Mouse (Mus musculus) inflammation-experienced regulatory T-cells, adult 6 months (primary cell): ENCODE measurements around the gene Camk2n1. TPM values are rescaled to one million over a fixed set of nuclear protein-coding genes. Genes with fewer than 3 reads are reported as not detected.

Experiments
- ATAC-seq: one replicate; pipeline ENCODE4 v1.8.0; 2017
- polyA plus RNA-seq, 3 experiments: library from polyadenylated mRNA; unstranded; fragments of 100-300 nt; shearing (Covaris generic); gene quantifications; one replicate each; pipeline ENCODE4 v1.2.1; 2017

The Camk2n1 gene
- polyA plus RNA-seq, 3 experiments from 2014 or later: 1.0 to 2.1 (median 1.2) TPM

DNA sequence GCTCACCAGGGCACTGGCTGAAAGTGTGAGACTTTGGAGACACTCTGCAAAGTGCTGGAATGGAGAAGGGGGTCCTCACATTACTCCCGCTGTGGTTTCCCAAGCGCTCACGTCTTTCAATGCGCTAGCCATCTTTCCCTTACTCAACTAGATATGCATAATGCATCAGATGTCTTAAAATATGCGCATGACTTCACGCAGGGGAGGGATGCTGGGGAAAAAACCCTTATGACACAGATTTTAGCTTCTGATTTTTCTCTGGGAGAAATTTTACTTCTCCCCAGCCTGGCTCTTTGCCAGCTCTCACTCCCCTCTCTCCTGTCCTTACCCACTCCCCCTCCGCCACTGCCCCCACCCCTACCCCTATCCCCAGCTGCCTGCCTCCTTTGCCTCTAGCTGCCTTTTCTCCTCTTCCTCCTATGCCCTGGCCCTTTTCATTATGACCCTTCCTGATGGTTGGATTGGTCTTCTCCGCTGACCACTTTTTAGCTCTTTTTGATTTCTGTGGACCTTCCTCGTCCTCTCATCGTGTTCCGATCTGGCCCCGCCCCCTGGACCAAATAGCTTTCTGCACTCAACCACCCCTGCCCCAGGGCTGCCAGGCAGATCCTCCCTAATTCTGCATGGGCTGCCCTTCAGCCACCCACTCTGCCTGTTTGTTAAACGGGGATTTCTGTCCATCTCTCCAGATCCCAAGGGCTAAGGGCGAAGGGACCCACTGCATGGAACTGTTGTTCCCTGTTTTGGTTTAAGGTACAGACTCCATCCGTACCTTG lies 6.1 kb upstream of the Camk2n1 start:
- ATAC-seq: no peak

DNA sequence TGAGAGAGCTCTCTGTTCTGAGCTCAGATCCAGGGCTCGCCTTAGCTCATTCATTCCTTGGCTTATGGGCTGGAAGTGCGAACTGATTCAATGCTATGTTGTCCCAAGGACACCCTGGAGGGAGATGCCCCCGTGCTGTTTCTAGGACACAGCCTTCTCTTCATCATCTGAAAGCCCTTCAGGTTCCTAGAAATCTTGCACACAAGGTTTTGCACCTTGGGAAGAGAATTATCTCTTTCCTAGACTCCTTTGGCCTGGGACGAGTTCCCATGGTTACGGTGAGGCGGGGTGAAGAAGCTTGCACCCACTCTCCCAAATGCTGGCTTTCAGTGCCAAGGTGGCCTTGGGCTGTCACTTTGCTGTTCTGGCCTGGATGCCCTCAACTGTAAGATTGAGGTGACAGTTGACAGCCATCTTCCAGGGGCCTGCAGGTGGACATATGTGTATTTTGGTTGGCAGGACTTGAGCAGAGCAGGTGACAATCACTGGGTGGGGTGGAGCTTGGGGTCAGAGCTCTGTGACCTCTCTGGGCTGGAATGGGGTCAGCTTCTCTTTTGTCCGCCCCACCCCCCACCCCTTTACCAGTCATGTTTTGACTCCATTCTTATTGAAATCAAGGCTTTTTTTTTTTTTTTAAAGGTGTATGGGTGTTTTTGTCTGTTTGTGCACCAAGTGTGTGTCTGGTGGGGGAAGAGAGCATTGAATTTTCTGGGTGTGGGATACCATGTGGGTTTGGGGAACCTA lies 5.1 kb upstream of the Camk2n1 start:
- ATAC-seq: no peak

DNA sequence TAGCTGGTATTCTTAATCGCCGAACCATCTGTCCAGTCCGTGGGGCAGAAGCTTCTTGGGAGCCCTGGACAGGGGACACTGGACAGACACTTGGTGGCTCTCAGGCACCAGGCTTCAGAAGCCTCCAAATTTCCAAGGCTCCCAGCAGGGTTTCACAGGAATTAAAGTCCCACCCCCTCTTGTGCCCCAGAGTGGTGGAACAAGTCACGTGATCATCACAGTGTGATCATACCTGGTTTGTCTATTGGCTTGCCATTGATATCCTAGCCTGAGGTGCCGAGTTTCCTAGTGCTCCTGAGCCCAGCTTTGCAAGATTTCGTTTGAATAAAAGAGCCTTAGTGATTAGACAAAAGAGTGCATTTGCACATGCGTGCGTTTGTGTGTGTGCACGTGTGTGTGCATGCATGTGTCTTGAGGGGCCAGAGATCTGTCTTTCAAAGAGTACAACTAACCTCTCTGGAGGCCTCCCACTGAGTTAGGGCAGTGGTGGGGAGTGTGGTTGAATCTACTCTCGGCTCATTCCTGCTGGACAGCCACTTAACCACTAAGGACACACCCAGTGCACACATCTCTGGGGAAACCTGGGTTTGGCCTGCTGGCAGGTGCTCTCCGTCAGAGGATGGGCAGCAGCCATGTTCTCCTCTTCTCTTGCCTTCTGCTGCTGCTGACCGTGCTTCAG lies 4.3 kb upstream of the Camk2n1 start:
- ATAC-seq: no peak

GRCm38 (mm10) chr4:138452306-138453096 lies 1.6 kb upstream of the Camk2n1 start:
- ATAC-seq: no peak

- no peak for ATAC-seq
These were observed 889 bp upstream of the Camk2n1 start for GRCm38 (mm10) chr4:138453097-138453752.

- ATAC-seq: peak; percentile 14
These were observed 542 bp downstream of the Camk2n1 start for GRCm38 (mm10) chr4:138454571-138455140.

- peak; percentile 9 for ATAC-seq
These were observed 1.2 kb downstream of the Camk2n1 start for GRCm38 (mm10) chr4:138455141-138455955.

DNA sequence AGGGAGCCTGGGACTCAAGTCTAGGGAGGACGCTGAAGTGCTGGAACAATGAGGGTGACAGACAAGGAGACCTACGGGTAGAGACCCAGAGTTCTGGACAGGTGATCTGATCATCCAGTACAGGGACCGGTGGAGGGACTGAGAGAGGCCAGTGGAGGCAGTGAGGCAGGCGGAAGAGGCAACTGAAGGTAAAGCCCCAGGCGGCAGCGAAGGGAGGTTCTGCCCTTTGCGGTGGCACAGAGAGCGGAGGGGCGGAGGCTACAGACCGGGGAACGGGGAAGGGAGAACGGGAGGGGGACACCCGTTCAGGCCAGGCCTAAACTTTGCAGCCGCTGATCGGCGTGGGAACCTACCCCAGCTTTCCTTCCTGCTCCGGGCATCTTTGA lies 1.8 kb downstream of the Camk2n1 start:
- ATAC-seq: peak; percentile 58

DNA sequence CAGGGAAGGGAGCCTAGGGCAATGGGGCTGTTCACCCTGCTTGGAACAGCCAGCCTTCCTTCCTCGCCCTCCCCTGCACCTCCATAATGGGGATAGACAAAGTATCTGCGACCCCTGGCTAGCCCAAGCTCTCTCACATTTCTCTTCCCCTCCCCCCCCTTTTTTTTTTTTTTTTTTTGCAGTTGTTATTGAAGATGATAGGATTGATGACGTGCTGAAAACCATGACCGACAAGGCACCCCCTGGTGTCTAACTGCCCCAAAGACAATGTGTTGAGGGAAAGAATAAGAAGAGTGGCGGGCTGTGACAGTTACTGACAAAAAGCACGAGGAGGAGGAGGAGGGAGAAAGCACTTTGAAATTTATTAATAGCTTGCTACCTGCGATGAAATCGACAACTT lies 2.4 kb downstream of the Camk2n1 start:
- peak; percentile 27 for ATAC-seq

DNA sequence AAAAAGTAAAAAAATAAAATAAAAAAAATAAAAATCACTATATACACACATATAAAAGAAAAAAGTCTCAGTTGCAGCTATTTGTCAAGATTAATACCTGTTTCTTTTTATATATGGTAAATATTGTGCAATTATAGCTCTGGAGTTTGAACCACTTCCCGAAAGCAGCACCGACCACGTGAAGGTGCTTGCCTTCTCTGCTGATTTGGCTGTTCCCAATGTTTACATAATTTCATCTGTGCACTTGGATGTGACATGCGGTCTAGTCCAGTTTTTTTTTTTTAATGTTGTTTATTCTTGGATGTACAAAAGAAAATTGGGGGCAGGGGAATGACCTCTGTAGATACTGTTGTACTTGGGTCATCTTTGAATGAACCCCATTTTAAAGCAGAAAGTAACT lies 3.0 kb downstream of the Camk2n1 start:
- no peak for ATAC-seq

GRCm38 (mm10) chr4:138458171-138458570 lies 4.1 kb downstream of the Camk2n1 start:
- ATAC-seq: no peak

DNA sequence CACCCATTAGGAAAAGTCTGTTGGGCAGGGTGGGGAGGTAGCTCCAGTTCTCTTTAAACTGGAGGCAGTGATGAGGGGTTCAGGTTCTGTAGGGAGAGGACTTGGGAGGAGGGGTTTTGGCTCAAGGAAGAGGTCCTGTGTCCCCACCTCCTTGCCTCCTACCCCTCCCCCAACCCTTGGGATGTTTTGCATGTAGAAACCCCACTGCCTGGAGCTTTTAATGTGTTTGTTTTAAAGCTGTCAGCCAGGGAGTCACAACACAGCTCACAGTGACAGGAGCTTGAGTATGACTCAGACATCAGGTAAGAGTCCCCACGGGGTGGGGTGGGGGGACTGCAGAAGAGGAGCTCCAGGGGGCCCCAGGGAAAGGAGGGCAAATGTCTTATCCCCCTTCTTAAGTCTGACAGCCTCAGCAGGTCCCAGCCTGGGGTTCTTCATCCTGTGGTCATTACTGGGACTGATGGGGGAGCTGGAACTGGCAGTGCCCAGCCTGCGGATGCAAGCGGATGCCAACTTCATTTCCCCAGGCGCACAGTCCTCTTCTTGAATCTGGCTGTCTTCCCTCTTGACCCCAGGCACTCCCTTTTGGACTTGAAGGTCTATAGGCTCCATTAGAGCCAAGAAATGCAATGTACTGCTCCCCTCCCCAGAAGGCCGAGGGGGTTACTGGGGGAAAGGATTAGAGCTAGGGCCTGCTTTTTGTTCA lies 4.8 kb downstream of the Camk2n1 start:
- no peak for ATAC-seq

DNA sequence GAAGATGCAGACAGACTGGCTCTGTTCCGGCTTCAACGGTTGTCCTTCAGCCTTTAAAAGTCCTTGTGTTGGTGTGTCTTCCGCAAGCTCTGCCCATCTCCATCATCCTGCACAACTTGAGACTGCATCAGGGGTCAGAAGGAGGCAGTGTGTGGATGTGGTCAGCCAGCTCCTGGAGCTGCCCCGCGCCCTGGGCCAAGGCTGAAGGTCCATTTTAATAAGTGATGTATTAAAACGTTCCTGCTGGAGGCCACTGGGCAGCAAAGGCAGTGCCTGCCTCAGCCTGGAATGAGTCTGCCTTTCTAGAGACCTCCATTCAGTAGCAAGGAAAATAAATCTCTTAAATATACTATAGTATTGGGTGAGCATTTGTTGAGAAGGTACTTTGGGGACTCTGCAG lies 5.7 kb downstream of the Camk2n1 start:
- ATAC-seq: no peak

DNA sequence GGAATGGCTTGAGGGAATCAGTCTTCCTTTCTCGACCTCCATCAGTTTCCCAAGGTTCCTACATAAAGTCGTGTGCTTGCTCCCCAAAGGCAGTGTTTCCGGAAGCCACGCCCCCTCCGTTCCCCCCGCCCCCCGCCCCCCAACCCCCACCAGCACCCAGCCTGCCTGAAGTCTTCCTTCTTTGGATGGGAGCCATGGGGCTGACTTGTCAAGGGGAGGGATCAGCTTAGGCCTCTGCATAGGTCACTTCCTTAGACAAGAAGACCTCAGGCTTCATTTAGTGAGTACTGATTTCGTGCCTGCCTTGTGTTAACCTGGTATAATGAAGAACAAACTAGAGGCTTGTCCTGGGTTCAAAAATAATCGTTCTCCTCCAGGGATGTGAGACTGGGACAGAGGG lies 6.8 kb downstream of the Camk2n1 start:
- ATAC-seq: no peak

DNA sequence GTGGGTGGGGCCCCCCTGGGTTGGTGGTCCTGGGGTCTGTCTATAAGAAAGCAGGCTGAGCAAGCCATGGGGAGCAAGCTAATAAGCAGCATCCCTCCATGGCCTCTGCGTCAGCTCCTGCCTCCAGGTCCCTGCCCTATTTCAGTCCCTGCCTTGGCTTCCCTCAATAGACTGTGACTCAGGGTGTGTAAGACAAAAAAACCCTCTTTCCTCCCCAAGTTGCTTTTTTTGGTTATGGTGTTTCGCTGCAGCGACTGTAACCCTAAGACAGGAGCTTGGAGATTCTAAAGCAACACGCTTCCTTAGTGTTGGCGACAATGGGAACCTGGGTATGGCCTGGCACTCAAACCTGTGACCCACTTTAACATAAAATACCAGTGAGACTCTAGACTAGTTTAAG lies 7.4 kb downstream of the Camk2n1 start:
- ATAC-seq: no peak

DNA sequence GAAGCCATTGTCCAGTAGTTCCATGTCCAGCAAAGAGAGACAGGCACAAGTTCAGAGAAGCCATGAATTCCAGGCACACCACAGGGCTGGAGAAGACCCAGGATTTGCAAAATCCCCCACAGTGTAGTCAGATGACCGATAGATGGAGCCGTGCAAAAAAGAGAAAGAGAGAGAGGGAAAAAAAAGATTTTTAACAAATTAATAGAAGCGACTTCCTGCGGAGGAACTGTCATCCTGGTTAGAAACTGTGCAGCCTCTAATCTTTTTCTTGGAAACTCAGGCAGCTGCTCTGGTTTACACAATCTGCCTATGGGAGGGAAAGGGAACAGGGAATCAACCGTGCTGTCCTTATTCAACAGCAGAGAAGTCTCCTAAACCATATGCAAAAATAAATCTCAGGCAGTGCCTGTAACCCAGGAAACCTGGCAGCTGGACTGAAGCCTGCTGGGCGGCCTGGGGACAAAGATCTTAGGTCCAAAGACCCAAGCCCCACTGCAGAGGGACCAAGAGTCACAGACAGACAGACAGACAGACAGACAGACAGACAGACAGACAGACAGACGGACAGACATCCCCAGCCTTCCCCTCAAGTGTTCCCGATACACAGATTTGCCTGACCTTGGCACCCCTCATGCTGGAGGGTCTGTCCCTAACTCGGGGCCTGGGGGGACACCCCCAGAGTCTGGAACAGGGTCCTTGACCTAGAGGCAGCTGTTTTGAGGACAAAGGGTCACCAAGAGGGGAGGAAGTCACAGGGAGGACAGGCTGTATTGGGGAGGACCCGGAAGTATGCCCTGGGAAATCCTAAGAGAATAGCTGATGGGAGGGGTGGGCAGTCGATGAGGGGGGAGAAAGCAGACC lies 9.1 kb downstream of the Camk2n1 start:
- no peak for ATAC-seq

DNA sequence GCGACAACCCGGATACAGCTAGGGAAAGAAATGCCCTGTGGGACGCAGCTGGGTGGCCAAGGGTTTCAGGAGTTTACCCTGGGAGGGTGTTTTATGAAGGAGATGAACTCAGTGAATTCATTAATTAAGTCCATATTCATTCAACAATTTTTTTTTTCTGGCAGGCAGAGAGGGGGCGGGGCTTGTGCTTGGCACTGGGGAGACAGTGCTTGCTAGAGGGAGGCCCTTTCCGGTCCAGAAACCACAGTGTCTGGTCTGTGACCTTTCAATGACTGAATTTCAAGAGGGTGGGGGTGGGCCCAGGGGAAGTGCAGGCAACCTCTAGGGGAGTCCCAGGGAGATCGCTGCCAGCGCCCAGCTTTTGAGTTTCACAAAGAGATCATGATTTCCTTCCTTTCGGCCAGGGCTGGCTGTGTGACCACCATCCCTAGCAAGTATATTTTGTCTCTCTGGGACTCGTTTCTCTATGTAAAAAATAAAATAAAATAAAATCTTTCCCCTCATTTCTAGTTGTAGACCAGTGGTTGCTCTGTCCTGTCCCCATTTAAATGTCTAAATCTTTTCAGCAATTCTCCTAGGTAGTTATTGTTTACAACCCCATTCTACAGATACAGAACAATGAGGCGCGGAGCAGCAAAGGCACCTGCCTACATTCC lies 9.8 kb downstream of the Camk2n1 start:
- peak; percentile 86 for ATAC-seq

GRCm38 (mm10) chr4:138464667-138465353 lies 10.7 kb downstream of the Camk2n1 start:
- ATAC-seq: no peak
